Mouse (Mus musculus) kidney, adult 8-10 months (tissue): ENCODE measurements around the gene Gamt.

Experiments
- DNase-seq, 2 experiments: peaks; one replicate each; pipeline ENCODE4 v3.0.0; 2022

Gamt gene

GRCm38 (mm10) chr10:80260642-80261584, at the start of gene Gamt, which contains the start of gene Dazap1:
Gene Gamt, minus strand, starts transcription at chr10:80261012.
Gene Dazap1, plus strand, starts transcription at chr10:80261486.
- DNase-seq, result peak; percentile 97 to 98

- peak in 1 of 2 experiments; percentile 56 for DNase-seq
These were observed 44.0 kb upstream of the Gamt start for GRCm38 (mm10) chr10:80304862-80305261.

GRCm38 (mm10) chr10:80304458-80304857, 43.6 kb upstream of the Gamt start:
- DNase-seq, result no peak

GRCm38 (mm10) chr10:80302471-80302881, 41.7 kb upstream of the Gamt start:
- peak; percentile 60 to 69 for DNase-seq

GRCm38 (mm10) chr10:80302082-80302355, 41.2 kb upstream of the Gamt start:
- no peak for DNase-seq

GRCm38 (mm10) chr10:80301256-80302081, 40.7 kb upstream of the Gamt start:
- DNase-seq, result no peak

- DNase-seq, result no peak
These were observed 39.9 kb upstream of the Gamt start for GRCm38 (mm10) chr10:80300672-80301181.

GRCm38 (mm10) chr10:80299824-80300223, 39.0 kb upstream of the Gamt start:
- DNase-seq, result no peak

GRCm38 (mm10) chr10:80299301-80299700, 38.5 kb upstream of the Gamt start:
- DNase-seq, result no peak

GRCm38 (mm10) chr10:80298571-80299281, 37.9 kb upstream of the Gamt start:
- no peak for DNase-seq

- no peak for DNase-seq
These were observed 36.8 kb upstream of the Gamt start for GRCm38 (mm10) chr10:80297526-80298133.

GRCm38 (mm10) chr10:80296824-80297223, 36.0 kb upstream of the Gamt start:
- DNase-seq, result no peak

GRCm38 (mm10) chr10:80295618-80296425, 35.0 kb upstream of the Gamt start, which contains the start of gene Apc2:
Gene Apc2, plus strand, starts transcription at chr10:80295977.
- DNase-seq, result peak; percentile 66 to 81

GRCm38 (mm10) chr10:80294788-80295303, 34.0 kb upstream of the Gamt start:
- no peak for DNase-seq

GRCm38 (mm10) chr10:80294311-80294710, 33.5 kb upstream of the Gamt start:
- DNase-seq, result no peak

GRCm38 (mm10) chr10:80293325-80293724, 32.5 kb upstream of the Gamt start:
- DNase-seq, result no peak

GRCm38 (mm10) chr10:80292251-80293146, 31.7 kb upstream of the Gamt start, which contains the start of gene Rps15:
Gene Rps15, plus strand, starts transcription at chr10:80292453.
- DNase-seq, result peak; percentile 92 to 94

- DNase-seq, result no peak
These were observed 27.8 kb upstream of the Gamt start for GRCm38 (mm10) chr10:80288657-80289056.

- no peak for DNase-seq
These were observed 27.3 kb upstream of the Gamt start for GRCm38 (mm10) chr10:80288097-80288496.
